Mouse (Mus musculus) kidney, postnatal 36 days (tissue): ENCODE data around the gene Gm266.

Experiments used
- DNase-seq, 2 experiments: peaks; one replicate each; pipeline ENCODE4 v3.0.0; 2021 to 2022; ENCODE audit warnings: mixed read lengths in 2 of 2

Gm266 gene

GRCm38 (mm10) chr12:111451561-111451960 is 34.1 kb downstream of the Gm266 start:
- no peak for DNase-seq

DNA sequence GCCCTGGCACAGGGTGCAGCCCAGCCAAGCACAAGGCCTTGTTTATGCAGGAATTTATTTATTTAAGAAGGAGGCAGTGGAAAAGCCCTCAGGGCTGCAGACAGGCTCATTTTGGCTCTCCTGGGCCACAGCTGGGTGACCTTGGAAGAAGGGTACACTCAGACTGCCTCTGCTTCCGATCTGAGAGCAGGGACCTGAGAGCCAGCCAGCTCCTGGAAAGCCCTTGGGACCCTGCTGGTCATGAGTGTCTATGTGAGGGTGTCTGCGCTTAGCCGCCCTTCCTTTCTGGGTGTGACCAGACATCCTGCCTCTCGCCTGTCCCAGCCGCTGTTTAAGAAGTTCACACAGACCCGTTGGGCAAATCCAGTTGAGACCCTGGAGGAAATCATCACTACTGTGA is 35.3 kb downstream of the Gm266 start:
- peak; percentile 83 to 91 for DNase-seq

DNA sequence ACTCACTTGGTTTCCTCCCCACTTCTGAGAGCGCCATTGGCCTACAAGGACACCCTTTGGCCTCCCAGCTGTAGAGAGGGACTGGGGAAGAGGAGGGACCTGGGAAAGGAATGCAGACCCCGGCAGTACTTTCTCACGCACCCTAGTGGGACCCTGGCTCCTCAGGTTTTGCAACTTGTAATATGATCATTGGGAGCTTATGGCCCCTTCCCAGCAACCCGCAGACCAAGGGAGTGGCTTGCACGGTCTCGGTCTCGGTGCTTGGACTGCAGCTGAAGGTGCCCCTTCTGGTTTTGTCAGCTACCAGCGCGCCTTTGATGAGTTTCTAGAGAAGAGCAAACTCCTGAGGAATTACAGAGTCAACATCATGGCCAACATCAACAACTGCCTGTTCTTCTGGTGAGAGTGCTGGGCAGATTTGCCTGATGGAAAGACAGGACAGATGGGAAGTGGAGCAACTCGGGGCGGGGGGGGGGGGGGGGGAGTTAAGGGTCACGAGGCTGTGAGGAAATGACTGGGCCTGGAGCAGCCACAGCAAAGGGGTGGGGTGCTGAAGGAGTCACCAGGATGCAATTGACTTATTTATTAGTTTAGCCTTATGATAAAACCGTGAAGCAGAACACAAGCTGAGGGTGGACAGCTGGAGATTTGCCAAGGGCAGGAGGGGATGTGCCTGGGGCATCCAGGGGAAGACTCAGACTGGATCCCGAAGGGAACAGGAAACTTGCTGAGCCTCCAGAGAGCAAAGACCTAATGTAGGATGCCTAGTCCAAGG is 36.5 kb downstream of the Gm266 start:
- DNase-seq: peak; percentile 82 to 92

DNA sequence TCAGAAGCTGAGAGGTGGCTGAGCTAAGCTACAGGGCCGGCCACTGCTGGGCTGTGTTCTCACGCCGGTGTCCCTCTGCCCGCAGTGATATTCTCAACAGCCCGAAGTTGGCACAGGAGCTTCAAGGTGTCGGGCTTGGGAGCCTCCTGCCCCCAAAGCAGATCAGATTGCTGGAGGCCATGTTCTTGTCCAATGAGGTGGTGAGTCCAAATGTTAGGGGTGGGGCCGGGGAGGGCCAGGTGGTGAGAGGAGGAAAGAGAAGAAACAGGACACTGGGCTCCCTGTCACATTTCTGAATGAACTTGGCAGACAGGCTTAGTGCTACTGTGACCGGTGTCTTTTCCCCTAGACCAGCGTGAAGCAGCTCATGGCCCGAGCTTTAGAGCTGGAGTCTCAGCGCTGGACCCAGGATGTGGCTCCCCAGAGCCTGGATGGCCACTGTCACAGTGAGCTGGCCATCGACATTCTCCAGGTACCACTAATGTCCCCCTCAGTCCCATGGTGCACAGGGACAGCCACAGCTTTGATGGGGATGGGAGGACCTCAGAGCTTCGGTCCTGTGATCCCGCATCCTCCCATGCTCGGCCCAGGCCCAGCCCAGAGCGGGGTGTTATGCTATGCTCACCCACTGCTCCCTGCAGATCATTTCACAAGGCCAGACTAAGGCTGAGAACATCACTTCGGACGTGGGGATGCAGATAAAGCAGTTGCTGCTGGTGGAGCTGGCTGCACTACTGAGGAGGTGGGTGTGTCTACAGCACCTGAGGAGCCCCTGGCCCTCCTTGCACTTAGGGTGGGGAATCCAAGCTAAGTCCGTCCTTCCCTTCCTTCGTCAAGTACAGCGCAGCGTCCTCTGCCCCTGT is 37.5 kb downstream of the Gm266 start:
- DNase-seq: peak in 1 of 2 experiments; percentile 14

DNA sequence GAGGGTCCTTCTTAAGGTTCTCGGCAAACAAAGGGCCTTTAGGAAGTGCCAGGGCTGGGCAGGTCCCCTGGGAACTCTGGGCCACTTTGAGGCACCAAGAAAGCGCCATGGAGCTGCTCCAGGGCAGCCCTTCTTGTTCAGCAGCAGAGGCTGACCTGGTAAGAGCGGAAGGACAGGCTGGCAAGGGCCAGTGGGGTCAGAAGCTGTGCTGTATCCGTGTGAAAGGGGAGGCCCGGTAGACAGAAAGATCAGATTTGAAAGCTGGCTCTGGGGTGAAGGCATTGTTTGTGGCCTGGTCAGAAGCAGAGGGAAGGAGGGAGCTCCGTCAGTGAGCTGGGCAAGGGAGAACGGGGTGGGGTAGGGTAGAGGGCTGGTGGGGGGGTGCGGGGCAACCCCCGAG is 38.3 kb downstream of the Gm266 start:
- peak in 1 of 2 experiments; percentile 32 for DNase-seq

DNA sequence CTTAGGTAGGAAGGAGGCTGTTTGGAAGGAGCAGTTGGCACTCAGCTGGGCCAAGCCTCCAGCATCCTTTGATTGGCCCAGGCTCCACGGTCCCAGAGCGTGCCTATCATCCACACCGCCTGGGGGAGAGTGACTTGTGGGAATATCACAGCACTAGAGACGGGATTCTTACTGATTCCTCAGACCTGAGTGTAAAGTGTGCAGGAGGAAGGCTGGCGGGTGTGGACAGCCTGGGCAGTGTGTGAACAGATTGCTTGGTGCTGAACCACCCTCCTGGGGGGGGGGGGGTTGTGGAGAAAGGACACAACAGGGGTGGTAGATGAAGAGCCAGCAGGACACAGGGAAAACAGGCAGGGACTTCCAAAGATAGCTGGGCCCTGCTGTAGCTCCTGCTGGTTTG is 38.9 kb downstream of the Gm266 start:
- DNase-seq: peak in 1 of 2 experiments; percentile 28

DNA sequence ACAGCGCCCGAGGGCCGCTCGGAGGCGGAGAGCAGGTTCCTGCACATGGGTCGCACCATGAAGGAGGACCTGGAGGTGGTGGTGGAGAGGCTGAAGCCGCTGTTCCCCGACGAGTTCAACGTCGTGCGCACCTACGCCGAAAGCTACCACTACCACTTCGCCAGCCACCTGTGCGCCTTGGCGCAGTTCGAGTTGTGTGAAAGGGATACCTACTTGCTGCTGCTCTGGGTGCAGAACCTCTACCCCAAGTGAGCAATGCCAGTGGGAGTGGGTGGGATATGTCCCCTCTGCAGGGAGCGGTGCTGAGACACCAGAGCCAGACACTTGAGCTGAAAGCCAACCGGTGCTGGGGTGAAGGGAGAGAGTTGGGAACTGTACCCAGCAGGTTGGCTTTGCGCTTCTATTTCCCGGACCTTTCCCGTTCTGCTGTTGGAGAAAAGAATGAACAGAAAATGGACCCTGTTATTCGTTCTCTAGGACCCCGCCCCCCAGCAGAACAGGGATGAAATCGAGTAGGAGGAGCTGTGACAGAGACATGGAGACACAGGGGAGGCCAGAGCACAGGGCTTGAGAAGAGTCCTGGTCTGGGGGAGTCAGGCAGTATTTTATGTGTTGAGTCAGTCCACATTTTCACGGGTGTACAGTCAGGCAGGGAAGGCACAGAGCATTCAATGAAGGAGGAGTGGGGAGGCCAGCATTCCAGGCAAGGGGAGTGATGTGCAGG is 39.6 kb downstream of the Gm266 start:
- DNase-seq: peak in 1 of 2 experiments; percentile 18

- peak in 1 of 2 experiments; percentile 38 for DNase-seq
These were observed 40.3 kb downstream of the Gm266 start for GRCm38 (mm10) chr12:111445161-111445889.

DNA sequence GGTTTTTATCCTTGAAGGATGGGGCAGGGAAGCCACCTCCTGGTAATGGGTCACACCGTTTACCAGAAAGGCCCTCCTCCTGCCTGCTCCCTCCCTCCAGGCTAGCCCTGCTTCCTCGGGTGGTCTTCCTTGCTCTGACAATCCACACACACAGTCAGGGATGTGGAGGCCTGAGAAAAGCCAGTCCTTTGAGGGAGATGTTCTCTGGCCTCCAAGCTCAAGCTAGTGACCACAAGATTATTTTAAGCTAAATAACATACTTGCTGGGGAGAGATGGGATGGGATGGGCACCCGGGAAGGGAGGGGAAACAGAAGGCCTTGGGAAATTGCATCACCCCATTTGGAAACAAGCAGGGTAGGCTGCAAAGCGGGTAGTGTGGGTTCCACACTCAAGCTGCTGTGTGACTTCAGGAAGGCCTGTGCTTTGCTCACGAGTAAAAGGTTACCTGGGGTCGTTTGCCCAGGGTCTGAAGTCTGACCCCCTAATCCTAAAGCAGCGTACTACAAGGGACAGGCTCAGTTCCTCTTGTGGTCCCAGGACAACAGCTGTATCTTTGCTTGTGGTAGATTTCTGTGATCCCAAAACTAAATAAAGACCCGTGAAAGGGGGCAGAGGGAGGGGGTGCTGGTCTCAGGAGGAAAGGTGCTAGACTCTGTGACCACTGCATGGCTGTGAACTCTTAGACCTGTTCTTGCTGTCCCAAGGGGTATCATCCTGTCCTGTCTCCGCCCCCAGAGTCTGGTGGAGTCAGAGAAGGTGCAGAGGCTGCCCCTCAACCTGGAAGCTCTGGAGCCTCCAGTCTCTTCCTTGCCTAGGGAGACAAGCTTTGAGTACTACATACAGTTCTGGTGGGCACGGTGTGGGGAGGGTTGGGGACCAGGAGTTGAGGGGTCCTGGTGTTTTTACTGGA is 41.4 kb downstream of the Gm266 start:
- peak in 1 of 2 experiments; percentile 22 for DNase-seq

DNA sequence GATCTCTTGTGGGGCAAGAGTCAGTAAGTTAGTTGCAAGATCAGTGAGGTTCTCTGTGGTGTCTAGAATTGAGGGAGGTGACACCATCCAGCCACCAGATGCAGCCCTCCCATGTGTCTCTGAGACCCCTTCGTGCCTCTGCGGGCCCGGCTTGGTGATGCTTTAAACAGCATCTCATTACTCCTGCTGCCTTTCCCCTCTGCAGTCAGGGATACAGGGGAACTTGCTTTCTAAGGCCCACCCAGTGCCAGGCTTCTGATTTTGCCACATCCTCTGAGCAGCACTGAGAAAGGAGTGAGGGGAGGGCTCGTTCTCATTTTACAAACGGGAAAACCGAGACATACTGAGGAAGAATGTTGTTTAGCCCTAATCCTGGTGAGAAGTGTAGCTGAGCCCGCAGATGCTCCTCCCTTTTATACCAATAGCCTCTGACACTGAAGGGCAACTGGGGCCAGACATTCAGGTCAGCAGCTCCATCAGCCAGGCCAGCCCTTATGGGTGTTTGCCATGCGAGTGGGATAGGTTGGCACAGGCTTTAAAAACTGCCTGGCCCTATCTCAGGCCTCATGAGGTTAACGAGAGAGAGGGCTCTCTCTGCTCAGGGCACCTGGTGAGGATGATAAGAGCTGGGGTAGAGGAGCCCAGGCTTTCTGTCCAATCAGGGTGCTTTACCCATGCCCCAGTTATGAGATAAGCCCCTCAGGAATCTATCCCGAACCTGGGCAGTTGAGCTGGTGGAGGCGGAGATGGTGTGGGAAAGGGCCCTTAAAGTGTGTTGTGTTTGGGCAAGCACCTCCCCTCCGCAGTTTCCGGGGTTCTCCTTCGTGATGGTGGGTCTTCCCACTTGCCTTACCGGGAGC is 42.4 kb downstream of the Gm266 start:
- DNase-seq: peak in 1 of 2 experiments; percentile 20

- peak; percentile 89 to 92 for DNase-seq
These were observed 43.2 kb downstream of the Gm266 start, which contains the start of gene Tnfaip2 for GRCm38 (mm10) chr12:111442309-111443010. Tnfaip2 (plus strand) TSS chr12:111442469.

DNA sequence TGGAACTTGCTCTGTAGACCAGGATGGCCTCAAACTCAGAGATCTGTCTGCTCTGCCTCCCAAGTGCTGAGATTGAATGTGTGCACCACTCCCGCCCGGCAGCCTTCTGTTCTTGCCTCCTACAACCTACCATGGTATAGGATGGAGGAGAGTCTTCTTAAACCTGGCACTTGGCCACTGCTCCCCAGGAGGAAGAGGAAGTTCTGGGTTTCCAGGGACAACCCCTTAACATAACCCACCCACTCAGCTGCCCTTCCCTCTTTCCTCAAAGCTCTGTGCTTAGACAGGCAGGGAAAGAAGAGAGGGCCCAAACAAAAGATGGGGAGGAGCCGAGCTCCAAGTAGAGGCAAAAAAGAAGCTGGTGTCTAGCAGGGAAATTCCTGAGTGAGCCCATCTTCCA is 44.1 kb downstream of the Gm266 start:
- peak in 1 of 2 experiments; percentile 18 for DNase-seq

DNA sequence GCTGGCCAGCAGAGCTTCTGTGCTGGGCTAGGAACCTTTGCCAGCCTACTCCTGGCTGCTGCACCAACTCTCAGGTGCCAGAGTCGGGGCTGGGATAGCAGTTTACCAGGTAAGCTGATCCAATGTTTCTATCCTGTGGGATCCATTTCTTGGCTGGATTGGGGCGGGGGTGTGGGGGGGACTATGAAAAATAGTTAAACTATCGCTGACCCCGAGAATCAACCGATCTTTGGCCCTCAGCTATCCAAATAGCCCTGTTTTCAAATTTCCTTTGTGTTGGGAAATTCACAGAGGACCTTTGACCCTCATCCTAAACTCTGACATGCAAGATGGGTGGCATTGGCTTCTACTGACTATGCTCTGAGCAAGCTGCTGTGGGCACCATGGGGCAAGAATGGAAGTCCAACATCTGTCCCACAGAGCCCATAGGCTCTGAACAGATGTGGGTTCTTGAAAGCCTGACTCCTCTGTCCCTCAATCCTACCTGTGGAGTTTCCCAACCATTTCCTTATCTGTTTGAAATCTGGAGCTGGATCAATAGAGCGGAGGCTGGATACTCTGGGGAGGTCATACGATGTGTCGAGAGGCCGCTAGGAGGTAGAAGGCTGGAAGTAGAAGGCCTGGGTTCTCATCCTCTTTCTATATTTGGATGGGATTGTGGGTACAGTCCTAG is 44.8 kb downstream of the Gm266 start:
- no peak for DNase-seq

- DNase-seq: no peak
These were observed 46.8 kb downstream of the Gm266 start for GRCm38 (mm10) chr12:111438850-111439249.

DNA sequence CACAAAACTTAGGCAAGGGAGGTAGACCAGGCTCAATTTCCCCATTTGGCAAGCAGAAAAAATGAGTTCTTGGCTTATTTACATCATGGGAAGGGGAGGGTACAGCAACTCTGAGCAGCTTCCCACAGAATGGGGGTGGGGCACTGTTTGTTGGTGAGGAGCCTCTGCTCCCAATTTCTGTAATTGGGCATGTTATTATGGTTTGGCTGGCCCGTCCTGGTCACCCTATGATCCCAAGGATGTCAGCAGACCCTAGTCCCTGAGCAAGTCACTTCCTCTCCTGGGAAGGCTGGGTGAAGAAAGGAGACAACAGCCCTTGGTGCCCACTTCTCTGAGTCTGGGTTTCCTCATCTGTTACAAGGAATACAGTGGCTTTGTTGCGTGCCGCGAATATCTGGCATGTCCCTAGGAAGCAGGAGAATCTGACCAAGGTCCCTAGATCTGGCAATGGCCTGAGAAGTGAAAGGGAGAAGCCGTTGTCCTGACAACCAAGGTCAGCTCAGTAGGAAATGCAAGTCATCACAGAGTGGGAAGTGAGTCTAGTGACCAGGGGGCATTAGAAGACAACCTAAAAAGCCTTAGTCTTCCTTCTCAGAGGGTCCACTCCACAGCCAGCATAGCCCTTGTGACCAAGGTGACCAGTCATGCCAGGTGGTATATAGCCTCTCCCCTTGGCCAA is 48.3 kb downstream of the Gm266 start:
- DNase-seq: peak in 1 of 2 experiments; percentile 50

- no peak for DNase-seq
These were observed 49.0 kb downstream of the Gm266 start for GRCm38 (mm10) chr12:111436640-111437039.

GRCm38 (mm10) chr12:111436170-111436569 is 49.5 kb downstream of the Gm266 start:
- no peak for DNase-seq

- peak; percentile 80 to 87 for DNase-seq
These were observed 50.8 kb downstream of the Gm266 start for GRCm38 (mm10) chr12:111434745-111435327.
